Mouse (Mus musculus) urinary bladder, postnatal 14 days (tissue): Measurements from ENCODE around the gene Fam90a1b.
"Not testable (repeated sequence)": the region's sequence is repeated elsewhere in the genome, so short reads cannot be mapped to it uniquely, and the experiment has no call there.

Experiments used
- DNase-seq: peaks from one replicate; pipeline ENCODE4 v3.0.0; 2021; ENCODE audit warnings: low spot score

The Fam90a1b gene

GRCm38 (mm10) chrX:94366670-94367241, at the start of gene Fam90a1b, which contains the start of gene Apoo:
Fam90a1b (minus strand) TSS chrX:94366777.
Apoo (plus strand) TSS chrX:94367117.
- peak; percentile 94 for DNase-seq

- no peak for DNase-seq
Measured at GRCm38 (mm10) chrX:94408975-94409374, 42.4 kb upstream of the Fam90a1b start.

GRCm38 (mm10) chrX:94378734-94379133, 12.2 kb upstream of the Fam90a1b start:
- no peak for DNase-seq

- no peak for DNase-seq
Measured at GRCm38 (mm10) chrX:94367248-94367647, 671 bp upstream of the Fam90a1b start.

GRCm38 (mm10) chrX:94366029-94366428, 548 bp downstream of the Fam90a1b start:
- peak; percentile 2 for DNase-seq

GRCm38 (mm10) chrX:94365381-94365925, 1.1 kb downstream of the Fam90a1b start:
- DNase-seq = no peak

- DNase-seq = not testable (repeated sequence)
Measured at GRCm38 (mm10) chrX:94343638-94344037, 22.9 kb downstream of the Fam90a1b start.

- no peak for DNase-seq
Measured at GRCm38 (mm10) chrX:94321036-94321902, 45.3 kb downstream of the Fam90a1b start.
